Mouse (Mus musculus) WW6 (cell line): ENCODE measurements around the gene Polr3gl.
"Not testable (repeated sequence)": the region's sequence is repeated elsewhere in the genome, so short reads cannot be mapped to it uniquely, and the experiment has no call there.

Experiments used
- DNase-seq: peaks from one replicate; pipeline ENCODE4 v3.0.0-alpha.2; 2013; ENCODE audit warnings: low read depth, low spot score

Gene Polr3gl

DNA sequence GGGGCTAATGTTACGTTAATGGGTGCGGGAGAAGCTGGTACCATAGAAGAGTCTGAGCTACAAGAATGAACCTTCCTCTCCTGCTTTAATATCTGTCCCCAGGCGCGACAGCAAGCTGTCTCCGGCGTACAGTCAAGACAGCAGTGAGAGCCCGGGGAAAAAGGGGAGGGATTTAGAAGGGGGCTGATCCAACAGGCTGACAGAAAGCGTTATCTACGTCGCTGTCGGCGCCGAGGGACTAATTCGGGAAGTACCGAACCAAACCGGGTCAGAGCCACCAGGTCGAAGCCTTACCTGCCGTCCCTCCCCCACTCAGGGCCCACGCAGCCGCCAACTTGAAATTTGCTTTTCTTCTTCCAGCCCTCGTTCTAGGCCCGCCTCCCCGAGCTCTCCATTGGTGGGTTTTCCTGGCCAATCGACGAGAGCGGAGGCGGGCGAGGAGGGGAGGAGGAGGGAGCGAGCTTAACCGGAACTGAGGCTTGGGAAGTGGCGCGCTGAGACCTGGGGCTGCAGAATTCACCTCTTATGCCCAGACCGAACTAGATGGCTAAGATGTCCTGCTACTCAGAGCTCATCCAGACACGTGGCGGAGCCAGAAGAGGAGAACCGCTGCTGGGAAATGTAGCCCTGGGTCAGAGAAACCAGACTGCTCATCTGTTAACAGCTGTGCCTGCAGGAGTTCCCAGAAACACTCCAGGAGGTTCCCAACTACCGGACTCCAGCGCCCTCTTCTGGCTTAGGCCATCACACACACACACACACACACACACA, at the start of gene Polr3gl:
TSS of gene Polr3gl (minus strand) at position 392 of the 771 bp plus-strand sequence.
- peak; percentile 81 for DNase-seq

- no peak for DNase-seq
These were observed 45.2 kb upstream of the Polr3gl start for GRCm38 (mm10) chr3:96639219-96639618.

- no peak for DNase-seq
These were observed 42.5 kb upstream of the Polr3gl start for GRCm38 (mm10) chr3:96636448-96636847.

DNA sequence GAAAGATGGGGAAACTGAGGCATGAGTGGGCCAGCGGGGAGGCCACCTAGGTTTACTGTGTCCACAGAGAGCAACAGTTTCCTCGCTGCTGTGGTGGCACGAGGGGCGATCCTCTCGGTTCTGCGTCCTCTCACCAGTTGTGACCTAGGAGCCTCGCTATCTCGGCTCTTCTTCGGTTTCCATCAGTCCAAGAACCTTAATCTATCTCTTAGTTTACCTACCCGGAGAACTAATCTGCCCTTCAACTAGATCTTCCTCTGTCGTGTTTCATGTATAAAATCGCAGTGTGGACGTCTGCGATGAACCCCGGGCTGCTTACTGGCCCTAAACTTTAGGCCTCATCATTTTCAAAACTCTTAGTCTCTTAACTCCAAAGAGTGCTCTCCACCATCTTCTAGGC, 41.9 kb upstream of the Polr3gl start:
- no peak for DNase-seq

- DNase-seq = peak; percentile 75
These were observed 41.2 kb upstream of the Polr3gl start, which contains the start of the genes Pex11b and Gm42957 for GRCm38 (mm10) chr3:96634928-96635879. Gene Pex11b (plus strand): TSS chr3:96635376. Gene Gm42957 (plus strand): TSS chr3:96635474.

DNA sequence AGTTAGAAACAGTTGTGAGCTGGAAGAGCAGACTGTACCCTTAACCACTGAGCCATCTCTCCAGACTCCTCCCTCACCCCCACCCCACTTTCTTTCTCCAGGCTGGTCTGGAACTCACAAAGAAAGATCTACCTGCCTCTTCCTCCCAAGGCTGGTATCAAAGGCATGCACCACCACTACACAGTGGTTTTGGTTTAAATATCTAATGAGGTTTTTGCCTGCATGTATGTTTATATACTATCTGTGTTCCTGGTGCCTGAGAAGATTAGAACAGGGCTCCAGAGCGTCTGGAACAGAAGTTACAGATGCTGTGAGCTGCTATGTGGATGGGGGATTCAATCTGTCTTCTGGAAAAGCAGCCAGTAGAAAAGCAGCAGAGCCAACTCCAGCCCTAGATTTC, 40.0 kb upstream of the Polr3gl start:
- DNase-seq = no peak

GRCm38 (mm10) chr3:96632058-96632457, 38.1 kb upstream of the Polr3gl start:
- DNase-seq = no peak

DNA sequence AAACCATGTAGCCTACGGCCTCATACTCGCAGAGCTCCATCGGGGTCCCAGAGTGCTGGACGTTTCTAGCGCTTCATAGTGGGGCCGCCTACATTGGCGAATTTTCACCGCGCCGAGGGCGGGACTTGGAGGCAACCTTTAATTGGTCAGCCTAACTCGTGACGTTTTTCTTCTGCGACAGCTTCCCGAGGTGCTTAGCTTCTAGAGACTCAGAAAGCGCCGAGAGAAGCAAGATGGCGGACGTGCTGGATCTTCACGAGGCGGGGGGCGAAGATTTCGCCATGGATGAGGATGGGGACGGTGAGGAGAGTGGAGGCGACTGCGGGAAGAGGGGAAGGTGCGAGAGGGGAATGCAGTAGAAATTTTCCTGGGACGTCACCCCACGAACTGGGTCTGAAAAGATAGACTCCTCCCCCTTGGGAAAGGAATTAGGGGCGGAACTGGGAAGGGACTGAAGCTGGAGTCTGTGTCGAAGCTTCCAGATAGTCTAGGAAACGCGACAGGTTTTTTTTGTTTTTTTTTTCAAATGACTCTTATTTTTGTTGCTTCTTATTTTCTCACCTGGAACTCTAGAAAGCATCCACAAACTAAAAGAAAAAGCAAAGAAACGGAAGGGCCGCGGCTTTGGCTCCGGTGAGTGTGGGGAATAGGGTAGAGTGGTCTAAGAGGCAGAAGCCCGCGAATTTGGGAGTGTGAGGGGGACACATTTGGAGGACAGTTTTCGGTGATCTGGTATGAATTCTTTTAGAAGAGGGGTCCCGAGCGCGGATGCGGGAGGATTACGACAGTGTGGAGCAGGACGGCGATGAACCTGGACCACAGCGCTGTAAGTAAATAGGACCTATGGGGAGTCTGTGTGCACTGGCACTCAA, 36.0 kb upstream of the Polr3gl start, which contains the start of gene Rbm8a:
TSS of gene Rbm8a (plus strand) at position 205 of the 872 bp plus-strand sequence.
- DNase-seq = peak; percentile 95

GRCm38 (mm10) chr3:96623201-96623600, 29.2 kb upstream of the Polr3gl start:
- DNase-seq = no peak

DNA sequence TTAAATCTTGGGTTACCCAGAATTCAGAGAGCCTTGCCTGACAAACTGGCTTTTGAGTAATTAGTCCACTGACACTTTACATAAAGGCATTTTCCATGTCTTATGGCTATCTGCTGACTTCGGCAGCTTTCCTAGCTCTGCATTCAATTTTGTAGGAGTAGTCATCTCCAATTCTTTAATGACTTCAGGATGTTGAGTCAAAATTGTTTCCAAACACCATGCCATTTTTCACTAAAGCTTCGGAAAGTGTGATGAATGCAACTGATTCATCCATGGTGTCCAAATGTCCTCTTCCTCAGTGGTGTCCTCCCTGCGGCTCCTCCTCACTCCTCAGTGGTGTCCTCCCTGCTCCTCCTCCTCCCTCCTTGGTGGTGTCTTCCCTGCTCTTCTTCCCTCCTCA, 24.0 kb upstream of the Polr3gl start:
- DNase-seq = no peak

DNA sequence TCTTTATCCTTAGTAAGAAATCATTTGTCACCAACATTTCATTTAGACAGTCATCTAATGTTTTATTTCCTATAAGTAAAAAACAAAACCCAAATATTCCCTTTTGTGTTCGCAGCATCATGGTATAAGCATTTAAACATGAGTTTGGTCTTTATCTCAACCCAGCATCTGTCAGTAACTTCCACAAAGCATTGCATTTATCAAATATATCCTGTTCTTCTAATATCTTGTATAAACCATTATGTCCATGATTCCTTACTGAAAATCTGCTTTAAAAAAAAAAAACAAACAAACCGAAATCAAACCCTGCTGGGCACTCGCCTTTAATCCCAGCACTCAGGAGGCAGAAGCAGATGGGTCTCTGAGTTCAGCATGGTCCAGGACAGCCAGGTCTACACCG, 12.6 kb upstream of the Polr3gl start:
- DNase-seq = no peak

GRCm38 (mm10) chr3:96606007-96606406, 12.0 kb upstream of the Polr3gl start:
- DNase-seq = not testable (repeated sequence)

DNA sequence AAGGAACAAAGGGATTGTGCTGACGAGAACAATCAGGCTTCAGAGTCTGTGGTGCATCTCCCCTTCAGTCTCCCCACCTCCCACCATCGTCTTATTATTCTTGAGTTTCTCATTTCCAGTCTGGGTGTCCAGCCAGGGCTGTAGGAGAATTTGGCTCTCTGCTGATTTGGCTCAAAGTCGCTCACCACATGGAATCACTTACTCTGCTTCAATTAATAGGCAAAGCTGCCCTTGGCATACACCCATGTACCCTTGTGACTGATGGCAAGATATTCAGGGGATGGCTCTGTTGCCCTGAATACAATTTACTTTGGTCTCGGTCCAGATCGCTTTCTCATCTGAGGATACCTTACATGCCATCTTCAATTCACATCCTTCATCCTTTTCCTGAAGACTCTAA, 9.3 kb upstream of the Polr3gl start:
- DNase-seq = no peak

DNA sequence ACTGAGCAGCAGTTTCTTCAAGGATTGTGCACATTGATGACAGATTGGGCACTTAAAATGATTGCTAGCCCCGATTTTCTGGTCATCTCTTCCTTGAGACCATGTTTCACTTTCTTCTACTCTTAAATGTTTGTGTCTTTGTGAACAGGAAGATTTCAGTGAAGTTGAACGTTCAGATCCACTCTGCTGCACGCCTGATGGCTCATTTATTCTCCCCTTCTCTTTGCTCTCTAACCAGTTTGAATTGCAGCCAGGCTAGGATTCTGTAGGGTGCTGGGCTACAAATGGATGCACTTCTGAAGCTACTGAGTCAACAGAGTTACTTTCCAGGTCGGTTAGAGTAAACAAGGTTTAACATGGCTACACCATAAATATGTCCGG, 8.7 kb upstream of the Polr3gl start:
- DNase-seq = no peak

GRCm38 (mm10) chr3:96601941-96602703, 8.1 kb upstream of the Polr3gl start:
- no peak for DNase-seq

- no peak for DNase-seq
These were observed 7.3 kb upstream of the Polr3gl start for GRCm38 (mm10) chr3:96601251-96601787.

- peak; percentile 93 for DNase-seq
These were observed 6.8 kb upstream of the Polr3gl start, which contains the start of gene Lix1l for GRCm38 (mm10) chr3:96600639-96601250. Gene Lix1l (plus strand): TSS chr3:96601149.

DNA sequence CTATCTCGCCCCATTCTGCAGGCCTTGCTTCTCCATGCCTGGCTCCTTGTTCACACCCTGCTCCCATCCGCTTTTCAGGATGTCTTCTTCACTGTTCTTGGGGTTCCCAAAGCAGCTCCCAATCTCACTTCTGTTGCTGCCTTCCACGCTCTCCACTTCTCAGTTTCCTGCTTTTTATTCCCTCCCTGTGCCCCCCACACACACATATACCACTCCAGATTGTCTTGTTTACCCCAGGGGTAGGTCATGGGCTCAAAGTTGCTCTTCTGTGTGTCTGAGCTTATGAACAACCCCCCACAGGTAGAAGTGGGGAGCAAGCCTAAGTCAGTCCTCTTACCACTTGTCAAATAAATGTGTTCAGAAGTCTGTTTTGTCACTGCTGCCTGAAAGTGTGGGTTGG, 5.4 kb upstream of the Polr3gl start:
- no peak for DNase-seq

- DNase-seq = no peak
These were observed 5.0 kb upstream of the Polr3gl start for GRCm38 (mm10) chr3:96599069-96599393.
